Mouse (Mus musculus) lung, postnatal 0 days (tissue): ENCODE measurements at regions not wholly inside any gene's neighbourhood (a gene's known extent, or its start where the extent isn't known, plus 50 kb on each side); places are given as distances from the start of the nearest gene placed in this dataset.

Experiments
- ATAC-seq: fragments of 200-750 bp; cut with Nextera tagmentation; 2 replicates; pipeline ENCODE4 v1.8.0; 2017; ENCODE audit warnings: moderate library complexity
- DNase-seq: peaks from one replicate; pipeline ENCODE4 v3.0.0-alpha.2; 2016; ENCODE audit warnings: low spot score
- H3K27ac ChIP-seq: fragments of 300-500 bp; sonication (generic); 2 replicates; pipeline ENCODE4 v1.5.1; 2014; ENCODE audit warnings: antibody characterized with exemption, mild to moderate bottlenecking, low read length, mixed read lengths
- H3K27me3 ChIP-seq: fragments of 300-500 bp; sonication (generic); replicated peaks from 2 replicates; pipeline ENCODE4 v1.6.1; 2014; ENCODE audit warnings: low read length, mixed read lengths; ENCODE audit not compliant: insufficient read depth
- H3K36me3 ChIP-seq: fragments of 300-500 bp; sonication (generic); 2 replicates; pipeline ENCODE4 v1.6.1; 2014; ENCODE audit warnings: low read length, mixed read lengths; ENCODE audit not compliant: insufficient read depth
- H3K4me1 ChIP-seq: fragments of 300-500 bp; sonication (generic); 2 replicates; pipeline ENCODE4 v1.6.1; 2014; ENCODE audit warnings: antibody characterized with exemption, low read depth, low read length, mixed read lengths; ENCODE audit not compliant: insufficient read depth
- H3K4me2 ChIP-seq: fragments of 300-500 bp; sonication (generic); replicated peaks from 2 replicates; pipeline ENCODE4 v1.6.1; 2014; ENCODE audit warnings: low read depth, mild to moderate bottlenecking, low read length, moderate library complexity, mixed read lengths
- H3K4me3 ChIP-seq: fragments of 300-500 bp; sonication (generic); 2 replicates; pipeline ENCODE4 v1.5.1; 2014; ENCODE audit warnings: low read depth, low read length
- H3K9ac ChIP-seq: fragments of 300-500 bp; sonication (generic); replicated peaks from 2 replicates; pipeline ENCODE4 v1.6.1; 2014; ENCODE audit warnings: low read depth, mild to moderate bottlenecking
- H3K9me3 ChIP-seq: fragments of 300-500 bp; sonication (generic); 2 replicates; pipeline ENCODE4 v1.6.1; 2016; ENCODE audit warnings: low read length, mixed read lengths
- CTCF ChIP-seq: IDR thresholded peaks from 2 replicates; pipeline ENCODE4 v1.5.1; 2016; ENCODE audit warnings: antibody characterized with exemption, mild to moderate bottlenecking
- EP300 ChIP-seq: IDR thresholded peaks from 2 replicates; pipeline ENCODE4 v1.6.1; 2016; ENCODE audit warnings: antibody characterized with exemption, mild to moderate bottlenecking, control low read depth
- WGBS: fragments of 180-500 bp; shearing (Covaris S2); extraction: QIAGEN DNeasy Blood & Tissue Kit; methylation state at CpG from one replicate; pipeline ENCODE4 v1.1.7; 2014; 5-methylcytosine and 5-hydroxymethylcytosine counted together

GRCm38 (mm10) chr1:163456366-163456765 is 52.9 kb upstream of the Gorab start:
- Histone ChIP-seq H3K27ac (no peak overlapping the region), H3K36me3 (no peaks in the 10 kb centered on the region), H3K9ac (no peak overlapping the region), H3K4me2 (no peak overlapping the region), H3K9me3 (no peaks in the 10 kb centered on the region), H3K27me3 (no peaks in the 10 kb centered on the region), H3K4me3 (no peak overlapping the region), H3K4me1 (no peaks in the 10 kb centered on the region)
- ATAC-seq (no peak), DNase-seq (no peak)
- TF ChIP-seq EP300 (no peak), CTCF (no peak)
- 90% methylated on average over 8 of the region's 8 CpGs for WGBS
